Mouse (Mus musculus) testis, postnatal 10 days (tissue): ENCODE measurements around the gene Catsperz.

ENCODE experiments used
- DNase-seq: peaks from one replicate; pipeline ENCODE4 v3.0.0; 2021; ENCODE audit warnings: low spot score

Gene Catsperz

DNA sequence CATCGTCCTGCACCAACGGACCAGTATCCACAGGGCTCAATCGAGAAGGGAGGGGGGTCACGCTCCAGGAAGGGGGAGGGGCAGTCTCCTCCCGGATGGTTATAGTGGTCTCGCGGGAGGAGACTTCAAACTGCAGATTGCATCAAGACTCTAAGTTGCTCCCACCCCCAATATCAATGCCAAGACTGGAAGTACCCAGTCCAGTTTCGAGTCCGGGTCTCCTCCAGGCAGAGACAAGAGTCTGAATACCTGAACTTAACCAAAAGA lies at the start of gene Catsperz:
Catsperz (minus strand) TSS at position 74 of the 267 bp plus-strand sequence.
- DNase-seq, result peak; percentile 51

DNA sequence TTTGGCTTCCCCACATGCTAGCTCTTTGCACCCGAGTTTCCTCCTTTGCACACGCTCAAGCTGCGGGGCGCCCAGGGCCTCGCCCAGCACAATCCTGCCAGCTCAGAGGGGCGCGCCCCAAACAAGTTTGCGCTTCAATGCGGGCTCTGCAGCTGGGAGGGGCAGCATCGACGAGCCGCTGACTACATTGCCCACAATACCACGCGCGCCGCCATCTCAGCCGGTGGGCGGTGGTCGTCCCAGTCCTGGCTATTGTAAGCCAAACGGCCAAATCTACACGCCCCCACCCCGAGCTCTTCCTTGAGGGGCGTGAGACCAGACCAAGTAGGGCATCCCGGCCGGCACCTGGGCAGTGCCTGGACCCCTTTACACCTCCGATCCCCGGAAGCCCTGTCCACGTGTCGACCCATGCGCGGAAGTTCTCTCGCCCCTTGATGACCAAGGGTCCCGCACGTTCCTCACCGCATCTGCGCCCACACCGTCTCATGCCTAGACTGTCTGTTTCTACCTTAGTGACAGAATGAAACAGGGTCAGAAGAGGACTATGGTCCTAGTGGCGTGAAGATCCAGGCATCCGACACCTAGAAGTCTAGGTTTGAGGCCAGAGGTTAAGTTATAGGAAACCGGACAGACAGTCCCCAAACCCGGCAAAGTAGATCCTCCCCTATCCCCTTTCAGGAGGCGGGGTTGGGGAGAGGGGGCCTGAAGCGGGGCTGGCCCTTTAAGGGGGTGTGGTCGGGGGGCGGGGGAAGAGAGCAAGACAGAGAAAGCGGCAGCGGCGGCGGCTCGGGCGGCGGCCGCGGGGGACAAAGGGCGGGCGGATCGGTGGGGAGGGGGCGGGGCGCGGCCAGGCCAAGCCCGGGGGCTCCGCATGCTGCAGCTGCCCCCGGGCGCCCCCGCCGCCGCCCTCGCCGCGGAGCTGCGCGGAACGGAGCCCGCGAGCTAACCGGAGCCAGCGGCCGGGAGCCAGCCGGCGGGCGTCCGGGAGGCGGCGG lies 49.3 kb upstream of the Catsperz start, which contains the start of gene Ppp1r14b:
Ppp1r14b (plus strand) TSS at position 758 of the 995 bp plus-strand sequence.
- DNase-seq, result peak; percentile 94

DNA sequence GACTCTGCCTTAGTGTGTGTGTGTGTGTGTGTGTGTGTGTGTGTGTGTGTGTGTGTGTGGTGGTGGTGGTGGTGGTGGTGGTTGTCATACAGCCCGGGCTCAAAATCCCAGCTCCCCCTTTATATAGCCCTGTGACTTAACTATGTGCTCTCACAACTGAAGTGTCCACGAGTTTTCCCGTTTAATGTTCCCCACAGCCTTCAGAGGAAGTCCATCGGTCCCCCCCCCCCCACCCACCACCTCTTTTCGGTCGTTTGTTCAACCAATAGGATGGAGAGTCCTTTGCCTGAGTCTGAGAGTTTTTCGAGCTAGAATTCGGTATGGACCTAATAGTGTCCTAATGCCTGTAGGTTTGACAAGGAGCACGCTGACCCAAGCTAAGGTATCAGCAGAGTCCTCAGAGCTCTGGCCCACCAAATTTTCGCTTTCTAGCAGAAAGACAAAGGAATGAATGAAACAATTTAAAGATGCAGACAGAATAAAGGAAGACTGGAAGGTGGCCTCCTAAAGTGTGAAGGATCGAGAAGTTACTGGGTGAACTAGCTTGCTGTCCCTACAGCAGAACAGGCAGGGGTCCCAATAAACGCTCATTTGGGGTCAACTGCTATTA lies 48.5 kb upstream of the Catsperz start:
- no peak for DNase-seq

DNA sequence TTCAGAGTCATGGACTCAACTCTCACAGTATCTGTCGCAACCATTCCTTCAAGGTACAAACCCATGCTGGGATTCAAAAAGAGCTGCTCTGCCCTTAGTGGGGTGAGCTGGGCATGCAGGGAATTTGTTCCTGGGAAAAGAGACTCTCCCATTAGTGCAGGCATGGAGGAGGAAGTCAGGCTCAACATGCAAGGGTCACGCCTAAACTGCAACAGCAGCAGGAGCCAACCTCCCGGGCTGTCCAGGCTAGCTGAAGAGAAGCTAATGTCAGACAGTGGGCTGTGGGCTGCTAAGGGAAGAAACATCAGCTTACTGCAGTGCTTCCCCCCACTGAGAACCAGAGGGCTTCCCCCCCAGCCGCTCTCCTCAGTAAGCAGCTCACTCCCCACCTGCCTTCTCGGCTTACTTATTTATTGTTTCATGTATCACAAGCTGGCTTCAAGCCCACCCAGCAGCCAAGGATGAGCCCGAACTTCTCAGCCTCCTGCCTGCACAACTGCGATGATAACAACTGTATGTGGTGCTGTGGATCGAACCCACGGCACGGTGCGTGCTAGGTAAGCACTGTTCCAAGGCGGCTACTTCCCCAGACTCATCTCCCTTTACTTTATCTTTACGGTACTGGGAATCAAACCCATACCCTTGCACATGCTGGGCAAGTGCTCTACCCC lies 47.2 kb upstream of the Catsperz start:
- no peak for DNase-seq

DNA sequence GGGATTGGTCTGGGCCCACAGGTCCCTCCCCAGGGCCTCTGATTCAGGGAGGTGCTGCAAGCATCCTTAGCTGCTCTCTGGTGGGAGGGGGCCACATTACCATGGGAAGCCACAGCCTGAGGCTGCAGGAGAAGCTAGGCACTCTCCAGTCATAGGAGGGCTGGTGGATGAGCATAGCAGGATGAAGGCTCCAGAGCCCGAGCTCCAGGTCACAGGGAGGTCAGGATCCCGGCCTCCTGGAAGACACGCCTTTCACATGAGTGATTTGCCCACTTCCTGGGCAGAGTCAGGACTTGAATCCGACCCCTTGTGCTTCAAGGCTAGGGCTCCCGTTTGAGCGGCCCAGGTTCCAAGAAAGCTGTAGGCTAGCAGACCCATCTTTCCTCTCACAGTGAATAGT lies 46.5 kb upstream of the Catsperz start:
- DNase-seq, result no peak

DNA sequence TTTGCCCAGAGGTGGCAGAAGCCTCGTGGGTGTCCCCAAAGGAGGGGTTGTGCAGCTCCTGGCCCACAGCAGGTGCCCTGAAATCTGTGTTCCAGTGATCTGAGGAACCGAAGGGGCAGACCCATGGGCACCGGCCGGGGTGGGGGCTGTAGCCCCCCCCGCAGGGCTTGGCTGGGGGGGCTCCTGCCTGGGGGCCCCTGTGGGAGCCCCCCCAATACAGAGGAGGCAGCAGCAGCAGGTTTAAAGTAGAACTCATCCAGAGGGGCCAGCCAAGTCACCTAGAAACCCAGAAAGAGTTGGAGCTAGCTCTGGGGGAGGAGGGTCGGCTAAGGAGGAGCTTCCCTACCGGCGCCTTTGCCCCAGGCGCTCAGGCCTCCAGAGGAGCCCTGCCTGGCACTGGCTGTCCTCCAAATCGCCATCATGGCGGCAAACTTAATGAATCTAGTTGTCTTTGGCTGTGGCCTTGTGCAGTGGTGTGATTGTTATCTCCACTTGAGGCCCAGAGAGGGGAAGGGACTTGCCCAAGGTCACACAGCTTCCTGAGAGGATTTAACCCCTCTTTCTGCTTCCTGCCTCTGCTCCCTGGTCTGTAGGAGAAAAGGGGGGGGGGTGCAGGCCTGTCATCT lies 45.4 kb upstream of the Catsperz start:
- DNase-seq, result no peak

DNA sequence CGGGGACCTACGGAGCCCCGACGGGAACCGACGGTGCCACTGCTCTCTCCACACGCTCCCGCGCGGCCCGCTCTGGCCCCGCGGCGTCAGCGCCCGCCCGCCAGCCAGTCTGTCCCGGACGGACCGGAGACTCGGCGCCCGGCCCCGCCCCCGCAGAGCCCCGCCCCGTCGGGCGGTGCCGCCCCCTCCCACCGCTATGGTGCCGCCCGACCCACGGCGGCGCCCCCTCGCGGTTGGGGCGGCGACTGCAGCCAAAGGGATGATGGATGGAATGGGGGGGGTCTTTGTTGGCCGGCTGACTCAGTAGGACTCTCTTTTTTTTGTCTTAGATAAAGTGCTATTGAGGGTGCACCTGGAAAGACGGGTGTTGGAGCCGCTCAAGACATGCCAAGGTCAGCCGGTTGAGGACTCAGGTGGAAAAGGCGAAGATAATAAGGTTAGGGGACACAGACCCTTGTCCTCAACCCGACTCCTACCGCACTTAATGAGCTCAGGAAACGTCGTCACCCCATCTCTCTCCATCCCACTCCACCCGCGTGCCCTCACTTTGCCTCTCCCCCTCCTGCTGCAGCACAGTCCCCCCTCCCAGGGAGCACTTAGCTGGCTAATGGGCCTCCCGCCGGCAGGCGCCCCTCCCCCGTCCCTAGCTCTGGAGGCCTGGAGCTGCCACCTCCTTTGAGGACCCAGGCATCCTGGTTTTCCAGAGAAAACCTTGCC lies 44.6 kb upstream of the Catsperz start:
- peak; percentile 87 for DNase-seq

DNA sequence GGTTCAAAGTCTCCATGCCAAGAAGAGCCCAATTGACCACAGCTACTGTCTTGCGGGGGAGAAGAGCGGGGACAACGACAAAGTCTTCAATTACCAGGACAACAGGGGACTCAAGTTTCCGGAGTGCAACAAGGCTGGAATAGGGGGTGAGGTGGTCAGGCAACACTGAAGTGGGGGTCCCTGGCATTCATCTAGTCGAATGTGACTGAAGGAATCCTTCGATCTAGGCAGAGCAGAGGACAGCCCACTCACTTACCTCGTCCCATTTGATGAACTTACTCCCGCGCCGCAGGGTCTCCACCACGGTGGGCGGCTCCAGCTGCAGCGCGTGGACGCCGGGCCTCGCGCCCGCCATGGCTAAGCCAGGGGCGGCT lies 44.1 kb upstream of the Catsperz start:
- no peak for DNase-seq

DNA sequence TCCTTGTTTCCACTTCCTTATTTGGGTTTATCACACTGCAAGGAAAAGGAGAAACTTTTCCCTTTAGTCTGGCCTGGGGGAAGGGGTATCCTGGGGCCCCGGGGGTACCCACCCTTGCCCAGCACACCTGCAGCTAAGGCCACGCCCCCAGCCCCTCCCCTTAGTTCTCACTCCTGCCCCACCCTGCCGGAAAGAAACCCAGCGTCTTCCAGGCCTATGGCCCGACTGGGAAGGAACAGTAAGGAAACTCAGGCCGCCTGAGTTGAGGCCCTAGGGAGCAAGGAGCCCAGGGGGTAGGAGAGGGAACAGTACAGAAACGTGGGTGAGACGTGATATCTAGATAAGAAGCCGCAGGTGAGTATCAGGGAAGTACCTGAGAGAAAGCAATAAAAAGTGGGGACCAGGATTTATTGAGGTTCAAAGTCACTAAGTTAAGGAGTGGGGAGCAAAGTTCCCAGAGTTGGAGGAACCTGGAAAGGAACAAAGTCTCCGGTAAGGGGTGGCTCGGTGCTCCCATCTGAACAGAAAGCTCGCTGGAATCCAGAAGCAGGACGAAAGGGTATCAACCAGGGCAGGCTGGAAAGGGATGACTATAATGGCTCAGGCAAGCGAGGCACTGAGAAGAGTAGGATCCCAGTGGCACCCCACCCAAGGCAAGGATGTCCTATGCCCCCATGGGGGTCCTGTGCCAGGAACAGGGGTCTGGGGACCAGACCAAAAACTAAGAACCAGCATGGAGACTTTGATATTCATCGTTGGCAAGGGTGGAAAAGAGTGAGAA lies 43.5 kb upstream of the Catsperz start:
- peak; percentile 79 for DNase-seq

DNA sequence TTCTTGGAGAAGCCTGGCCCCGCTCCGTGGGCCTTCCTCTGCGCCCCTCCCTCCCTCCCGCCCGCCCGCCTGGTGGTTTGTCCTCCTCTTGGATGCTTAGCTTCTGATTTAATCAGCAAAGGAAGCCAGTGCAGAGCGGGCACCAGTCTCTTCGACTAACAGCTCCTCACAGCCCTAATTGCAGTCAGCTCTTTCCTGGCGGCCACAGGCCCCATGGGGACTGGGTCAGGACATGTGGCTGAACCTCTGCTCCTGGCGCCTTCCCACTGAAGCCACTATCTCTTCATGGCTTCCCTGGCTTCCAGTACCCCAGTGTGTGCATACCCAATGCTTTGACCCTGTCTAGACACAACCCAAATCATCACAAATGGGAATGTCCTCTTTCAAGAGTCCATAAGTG lies 31.3 kb upstream of the Catsperz start:
- DNase-seq, result no peak

DNA sequence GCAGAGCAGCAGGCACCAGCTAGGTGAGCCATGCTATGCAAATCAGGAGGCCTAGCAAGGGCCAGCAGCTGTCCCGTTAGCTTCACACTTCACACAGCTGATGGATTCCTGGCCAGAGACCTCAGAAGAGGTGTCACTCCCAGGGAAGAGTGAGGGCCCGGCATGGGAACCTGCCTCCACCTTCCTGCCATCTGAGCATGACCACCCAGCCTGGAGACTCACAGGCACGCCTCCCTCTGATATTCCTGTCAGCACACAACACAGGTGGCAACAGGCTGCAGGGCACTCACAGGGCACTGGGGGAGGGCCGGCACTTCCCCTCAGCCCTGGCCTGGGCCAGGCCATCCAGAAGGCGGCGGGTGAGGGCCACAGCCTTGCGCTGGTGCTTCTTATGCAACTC lies 30.2 kb upstream of the Catsperz start:
- no peak for DNase-seq

DNA sequence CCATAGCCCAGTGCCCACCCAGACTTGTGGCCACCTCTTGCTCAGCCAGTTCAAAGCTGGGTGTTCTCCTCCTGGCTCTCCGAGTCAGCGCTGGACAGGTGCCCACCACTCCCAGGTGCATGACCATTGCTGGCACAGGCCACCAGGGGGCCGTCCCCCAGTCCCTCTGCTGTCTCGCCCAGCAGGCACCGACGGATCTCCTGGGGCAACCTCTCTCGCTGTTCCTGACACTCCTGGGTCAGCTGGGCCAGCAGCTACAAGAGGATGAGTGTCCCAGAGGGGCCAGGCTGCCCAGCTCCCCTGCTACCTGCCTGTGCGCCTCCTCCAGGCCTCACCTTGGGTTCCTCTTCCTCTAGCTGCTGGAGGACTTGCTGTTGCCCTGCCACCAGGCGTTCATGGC lies 28.9 kb upstream of the Catsperz start:
- peak; percentile 78 for DNase-seq

DNA sequence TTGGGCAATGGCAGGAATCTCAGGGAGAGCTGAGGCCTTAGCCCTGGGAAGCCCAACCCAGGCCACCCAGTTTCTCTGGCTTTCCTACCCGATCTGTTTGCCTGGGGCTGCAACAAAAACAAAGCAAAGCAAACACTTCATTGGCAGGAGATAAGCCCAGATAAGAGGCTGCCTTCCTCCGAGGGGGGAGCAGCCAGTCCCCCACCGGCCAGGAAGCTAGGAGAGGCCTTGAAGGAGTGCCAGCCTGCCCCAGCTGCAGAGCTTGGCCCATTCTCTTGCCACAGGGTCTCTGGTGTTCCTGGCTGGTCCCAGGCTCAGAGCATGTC lies 27.5 kb upstream of the Catsperz start:
- DNase-seq, result peak; percentile 68

DNA sequence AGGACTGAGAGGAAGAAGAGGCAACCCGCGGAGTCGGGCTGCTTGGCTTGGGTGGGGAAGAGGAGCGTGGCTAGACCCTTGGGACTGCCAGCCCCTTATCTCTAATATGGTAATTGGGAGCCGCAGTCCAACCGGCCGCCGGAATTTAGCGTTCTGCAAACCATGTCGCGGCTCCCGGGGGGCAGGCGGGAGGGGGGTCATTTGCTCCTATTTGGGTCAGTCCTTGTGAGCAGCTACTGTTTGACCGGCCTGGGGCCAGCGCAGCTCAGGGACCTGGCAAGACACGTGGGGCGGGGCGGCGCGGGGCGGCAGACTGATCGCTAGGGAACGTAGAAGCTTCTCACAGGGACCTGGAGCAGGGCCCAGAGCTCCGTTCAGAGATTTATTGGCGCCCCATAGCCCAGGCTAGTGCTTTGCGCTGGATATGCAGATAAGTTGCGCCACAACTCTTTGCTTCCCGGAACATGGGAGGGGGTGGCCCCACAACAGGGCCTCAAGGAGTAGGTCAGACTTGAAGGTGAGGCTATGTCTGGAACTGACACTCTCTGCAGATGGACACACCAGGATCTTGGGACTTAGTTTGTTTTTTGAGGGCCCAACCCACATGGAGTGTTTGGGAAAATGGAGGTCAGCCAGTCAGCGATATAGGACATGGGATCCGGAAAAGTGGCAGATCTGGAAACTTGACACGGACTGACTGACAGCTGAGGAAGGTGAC lies 27.0 kb upstream of the Catsperz start:
- peak; percentile 86 for DNase-seq

DNA sequence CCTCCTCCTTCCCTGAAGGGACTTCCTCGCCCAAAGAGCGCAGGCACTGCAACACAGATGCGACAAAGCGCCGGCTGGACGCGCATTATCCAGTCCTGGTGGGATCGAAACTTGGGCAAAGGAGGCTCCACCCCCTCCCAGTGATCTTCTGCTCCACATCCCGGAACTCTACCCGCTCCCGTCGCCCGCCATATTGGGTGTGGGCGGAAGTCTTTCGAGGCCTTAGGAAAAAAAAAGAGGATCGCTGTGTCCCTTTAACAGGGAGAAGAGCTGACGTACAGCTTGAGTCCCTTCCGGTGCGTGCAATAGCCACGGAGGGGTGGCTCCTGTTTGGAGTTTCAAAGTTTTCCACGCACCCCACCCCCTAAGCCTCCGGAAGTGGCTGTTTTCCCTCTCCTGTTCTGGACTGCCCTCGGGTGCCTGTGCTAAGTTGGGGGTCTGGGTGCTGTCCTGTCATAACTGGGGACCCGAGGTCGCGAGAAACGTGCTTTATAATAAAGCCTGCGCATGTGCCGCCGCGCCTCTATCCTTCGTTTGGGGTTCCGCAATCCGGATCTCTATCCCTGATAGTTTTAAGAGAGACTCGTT lies 26.3 kb upstream of the Catsperz start:
- DNase-seq, result peak; percentile 91

DNA sequence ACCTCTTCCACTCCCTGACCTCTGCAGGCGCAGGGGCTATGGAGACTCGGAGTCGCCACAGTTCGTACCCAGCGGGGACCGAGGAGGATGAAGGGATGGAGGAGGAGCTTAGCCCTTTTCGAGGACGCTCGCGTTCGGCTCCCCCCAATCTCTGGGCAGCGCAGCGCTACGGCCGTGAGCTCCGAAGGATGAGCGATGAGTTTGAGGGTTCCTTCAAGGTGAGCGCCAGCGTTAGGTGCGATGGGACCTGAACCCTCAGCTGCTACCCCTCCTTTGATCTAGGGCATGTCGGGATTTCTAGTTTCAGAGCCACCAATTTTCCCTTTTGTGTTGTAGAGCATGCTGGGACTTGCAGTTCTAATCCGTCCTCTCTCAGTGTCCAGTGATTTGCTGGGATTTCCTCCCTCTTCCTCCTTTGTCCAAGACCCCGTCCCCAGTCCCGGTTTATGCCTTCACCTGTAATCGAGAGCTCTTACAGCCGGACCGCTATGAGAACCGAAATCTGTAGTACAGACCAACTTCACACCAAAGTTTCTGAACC lies 25.5 kb upstream of the Catsperz start:
- DNase-seq, result no peak

DNA sequence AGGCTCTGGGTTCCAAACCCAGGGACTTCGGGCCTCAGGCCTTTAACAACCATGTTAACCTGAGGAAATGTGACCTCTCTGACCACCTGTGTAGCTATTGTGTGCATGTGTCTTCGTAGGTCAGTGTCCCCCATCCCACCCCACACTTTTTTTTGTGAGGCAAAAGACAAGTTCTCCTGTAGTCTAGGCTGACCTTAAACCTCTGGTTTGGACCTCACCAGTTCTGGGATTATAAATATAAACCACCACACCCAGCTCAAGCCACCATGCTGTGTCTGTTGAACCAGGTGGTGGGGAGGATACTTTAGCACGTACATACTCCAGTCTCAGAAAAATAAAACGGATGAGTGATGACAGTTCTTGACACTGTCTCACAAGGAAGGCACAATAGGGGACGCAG lies 24.8 kb upstream of the Catsperz start:
- DNase-seq, result no peak

DNA sequence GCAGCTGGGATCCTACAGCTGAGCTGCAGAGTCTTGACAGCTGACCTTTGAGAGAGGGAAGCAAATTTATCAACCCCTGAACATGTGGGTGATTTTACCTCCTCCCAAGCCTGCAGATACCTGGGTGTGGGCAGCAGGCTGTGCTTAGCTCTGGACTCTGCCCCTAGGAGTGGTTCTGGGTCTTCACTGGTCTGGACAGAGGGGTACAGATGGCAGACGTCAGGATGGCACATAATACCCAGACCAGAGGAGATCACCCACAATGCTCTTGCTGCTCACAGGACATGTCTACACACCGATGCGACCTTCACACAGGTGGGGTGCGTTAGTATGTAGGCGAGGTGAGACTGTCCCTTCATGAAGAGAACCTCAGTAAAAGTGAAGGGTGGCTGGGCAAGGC lies 24.4 kb upstream of the Catsperz start:
- no peak for DNase-seq

DNA sequence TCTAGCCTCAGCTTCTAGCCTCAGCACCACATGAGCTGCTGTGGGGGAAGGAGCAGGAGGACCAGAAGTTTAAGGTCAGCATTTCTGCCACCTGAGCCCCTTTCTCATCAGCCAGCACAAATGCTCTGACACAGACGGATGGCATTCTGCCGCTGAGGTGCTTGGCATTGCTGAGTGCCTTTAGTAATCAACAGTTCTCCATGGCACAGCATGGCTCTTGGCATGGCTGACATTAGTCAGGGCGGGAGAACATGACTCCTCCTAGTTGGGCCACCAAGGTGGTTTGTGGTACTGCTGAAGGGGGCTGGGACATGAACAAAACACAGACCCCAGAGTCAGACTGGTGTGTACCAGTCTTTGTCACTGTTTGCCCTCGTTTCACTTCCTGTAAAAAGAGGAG lies 23.0 kb upstream of the Catsperz start:
- no peak for DNase-seq

DNA sequence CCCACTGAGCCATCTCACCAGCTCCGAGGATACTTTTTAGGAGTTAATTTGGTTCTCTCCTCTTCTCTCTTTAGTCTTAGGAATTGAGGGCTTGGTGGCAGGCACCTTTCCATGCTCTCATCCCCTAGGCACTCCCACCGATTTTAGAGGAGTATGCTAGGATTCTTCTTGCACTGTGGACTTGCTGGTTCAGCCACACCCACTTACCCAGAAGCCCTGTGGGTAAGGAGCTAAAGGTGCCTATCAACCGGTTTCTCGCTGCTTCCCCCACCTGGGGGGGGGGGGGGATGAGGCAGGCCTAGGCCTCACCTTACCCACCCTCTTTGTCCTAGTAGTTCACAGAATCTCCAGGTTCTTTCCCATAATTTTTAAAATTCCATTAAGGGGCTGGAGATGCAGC lies 22.6 kb upstream of the Catsperz start:
- DNase-seq, result no peak
